Mouse (Mus musculus): ENCODE measurements around the gene Arsk. TPM values are rescaled to one million over a fixed set of nuclear protein-coding genes. Genes with fewer than 3 reads are reported as not detected.
A peak's percentile ranks its signal among the peaks of the same experiment; 100 is the strongest.

Gene Arsk
- polyA plus RNA-seq, 1 experiment, result 9.0 TPM

- no peak for TF ChIP-seq CTCF (conservative IDR thresholded peaks at IDR 0.05; ENCODE audit: insufficient read depth, insufficient read length, low read depth, low read length)
- TF ChIP-seq POLR2A (IDR thresholded peaks at IDR 0.05; ENCODE audit: low read depth, low read length), result no peak
- H3K27me3 ChIP-seq (replicated peaks; ENCODE audit: control insufficient read depth, insufficient read depth, low read length), result no peaks in the 10 kb centered on the region
- H3K27ac ChIP-seq (ENCODE audit: insufficient read depth, low read depth, low read length), result no peak overlapping the region
- H3K4me3 ChIP-seq (ENCODE audit: insufficient read depth, low read depth, low read length), result no peak overlapping the region
- H3K36me3 ChIP-seq (ENCODE audit: control insufficient read depth, insufficient read depth, low read length), result no peaks in the 10 kb centered on the region
- peak; percentile 70 for DNase-seq
- 17% methylated on average over 1 of the region's 1 CpGs for WGBS
- peaks cover 5% of the 10 kb centered on the region; the same call in 1 of the 2 replicates for H3K4me1 ChIP-seq (ENCODE audit: control insufficient read depth, insufficient read depth, low read length)
These were observed 56.0 kb downstream of the Arsk start for GRCm38 (mm10) chr13:76042455-76042854.

GRCm38 (mm10) chr13:76024588-76024987 is 73.9 kb downstream of the Arsk start:
- 55% methylated on average over 3 of the region's 3 CpGs for WGBS
- Histone ChIP-seq H3K36me3 (ENCODE audit: control insufficient read depth, insufficient read depth, low read length) (no peaks in the 10 kb centered on the region), H3K27me3 (replicated peaks; ENCODE audit: control insufficient read depth, insufficient read depth, low read length) (no peaks in the 10 kb centered on the region), H3K4me1 (ENCODE audit: control insufficient read depth, insufficient read depth, low read length) (no peaks in the 10 kb centered on the region), H3K4me3 (ENCODE audit: insufficient read depth, low read depth, low read length) (no peak overlapping the region), H3K27ac (ENCODE audit: insufficient read depth, low read depth, low read length) (peak overlapping the region; percentile 45; the same call in 1 of the 2 replicates)
- TF ChIP-seq CTCF (conservative IDR thresholded peaks at IDR 0.05; ENCODE audit: insufficient read depth, insufficient read length, low read depth, low read length) (no peak), POLR2A (IDR thresholded peaks at IDR 0.05; ENCODE audit: low read depth, low read length) (no peak)
- peak; percentile 53 for DNase-seq

GRCm38 (mm10) chr13:76021782-76022181 is 76.7 kb downstream of the Arsk start:
- no peaks in the 10 kb centered on the region for H3K27me3 ChIP-seq (replicated peaks; ENCODE audit: control insufficient read depth, insufficient read depth, low read length)
- H3K36me3 ChIP-seq (ENCODE audit: control insufficient read depth, insufficient read depth, low read length), result no peaks in the 10 kb centered on the region
- H3K4me3 ChIP-seq (ENCODE audit: insufficient read depth, low read depth, low read length), result no peak overlapping the region
- H3K27ac ChIP-seq (ENCODE audit: insufficient read depth, low read depth, low read length), result no peak overlapping the region
- DNase-seq, result peak; percentile 39
- H3K4me1 ChIP-seq (ENCODE audit: control insufficient read depth, insufficient read depth, low read length), result peaks cover 6% of the 10 kb centered on the region; the same call in 1 of the 2 replicates
- 89% methylated on average over 2 of the region's 2 CpGs for WGBS
- TF ChIP-seq CTCF (conservative IDR thresholded peaks at IDR 0.05; ENCODE audit: insufficient read depth, insufficient read length, low read depth, low read length), result no peak
- TF ChIP-seq POLR2A (IDR thresholded peaks at IDR 0.05; ENCODE audit: low read depth, low read length), result no peak

GRCm38 (mm10) chr13:76018844-76019400 is 79.5 kb downstream of the Arsk start:
- WGBS, result 35% methylated on average over 5 of the region's 5 CpGs
- peaks cover 6% of the 10 kb centered on the region; the same call in 1 of the 2 replicates for H3K4me1 ChIP-seq (ENCODE audit: control insufficient read depth, insufficient read depth, low read length)
- H3K4me3 ChIP-seq (ENCODE audit: insufficient read depth, low read depth, low read length), result peak overlapping the region; percentile 85
- DNase-seq, result no peak
- H3K27me3 ChIP-seq (replicated peaks; ENCODE audit: control insufficient read depth, insufficient read depth, low read length), result no peaks in the 10 kb centered on the region
- H3K36me3 ChIP-seq (ENCODE audit: control insufficient read depth, insufficient read depth, low read length), result no peaks in the 10 kb centered on the region
- H3K27ac ChIP-seq (ENCODE audit: insufficient read depth, low read depth, low read length), result peak overlapping the region; percentile 31; the same call in 1 of the 2 replicates
- no peak for TF ChIP-seq POLR2A (IDR thresholded peaks at IDR 0.05; ENCODE audit: low read depth, low read length)
- no peak for TF ChIP-seq CTCF (conservative IDR thresholded peaks at IDR 0.05; ENCODE audit: insufficient read depth, insufficient read length, low read depth, low read length)

DNA sequence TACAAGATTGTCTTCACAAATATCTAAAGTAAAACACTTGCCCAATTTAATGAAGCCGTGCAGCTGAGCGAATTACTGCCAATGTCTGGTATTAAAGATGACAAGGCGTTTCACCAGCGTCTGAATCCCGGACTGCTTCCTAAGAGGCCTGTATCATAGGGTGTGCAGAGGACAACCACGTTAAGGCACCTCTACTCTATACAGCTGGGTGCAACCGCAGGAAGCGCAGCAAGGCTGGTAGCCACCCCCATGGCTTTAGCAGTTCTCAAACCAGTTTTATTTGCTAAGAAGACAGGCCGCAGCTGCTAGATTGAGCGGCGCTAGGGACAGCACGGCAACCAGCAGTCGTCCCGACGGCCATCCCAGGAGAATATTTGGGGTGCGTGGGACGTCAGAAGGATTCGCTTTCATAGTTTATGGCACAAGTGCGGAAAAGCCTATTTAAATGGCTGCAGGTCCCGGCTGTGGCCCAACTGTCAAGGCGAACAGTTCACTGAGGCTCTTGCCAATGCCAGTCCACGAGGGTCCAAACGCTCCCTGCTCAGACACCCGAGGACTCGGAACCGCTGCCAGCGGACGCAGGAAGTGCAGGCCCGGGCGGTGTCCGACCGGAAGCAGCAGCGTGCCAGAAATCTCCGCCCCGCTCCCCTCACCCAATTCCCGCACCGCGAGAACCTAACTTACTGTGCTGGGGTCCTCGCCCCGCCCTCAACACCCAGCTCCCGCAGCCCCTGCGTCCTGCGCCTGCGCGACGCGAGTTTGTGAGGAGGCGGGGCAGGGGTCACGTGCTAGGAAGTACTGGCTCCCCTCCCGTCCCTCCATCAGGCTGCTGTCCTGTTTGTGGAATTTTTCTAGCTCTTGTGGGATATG is 80.3 kb downstream of the Arsk start, which contains the start of gene Rfesd:
Gene Rfesd, minus strand, starts transcription at position 746 of the 870 bp plus-strand sequence.
- H3K4me3 ChIP-seq (ENCODE audit: insufficient read depth, low read depth, low read length), result peak within 1 kb of the TSS; percentile 85
- DNase-seq, result peak; percentile 99
- H3K36me3 ChIP-seq (ENCODE audit: control insufficient read depth, insufficient read depth, low read length), result no peaks in the 10 kb centered on the region
- no peaks in the 10 kb centered on the region for H3K27me3 ChIP-seq (replicated peaks; ENCODE audit: control insufficient read depth, insufficient read depth, low read length)
- WGBS, result under 1% methylated on average over 50 of the region's 50 CpGs
- TF ChIP-seq CTCF (conservative IDR thresholded peaks at IDR 0.05; ENCODE audit: insufficient read depth, insufficient read length, low read depth, low read length) (no peak), POLR2A (IDR thresholded peaks at IDR 0.05; ENCODE audit: low read depth, low read length) (peak; percentile 93)
- H3K4me1 ChIP-seq (ENCODE audit: control insufficient read depth, insufficient read depth, low read length), result peaks cover 6% of the 10 kb centered on the region; the same call in 1 of the 2 replicates
- peak within 1 kb of the TSS; percentile 93 for H3K27ac ChIP-seq (ENCODE audit: insufficient read depth, low read depth, low read length)

- no peak for DNase-seq
- Histone ChIP-seq H3K27ac (ENCODE audit: insufficient read depth, low read depth, low read length) (no peak overlapping the region), H3K4me3 (ENCODE audit: insufficient read depth, low read depth, low read length) (peak overlapping the region; percentile 85), H3K4me1 (ENCODE audit: control insufficient read depth, insufficient read depth, low read length) (peaks cover 6% of the 10 kb centered on the region; the same call in 1 of the 2 replicates), H3K36me3 (ENCODE audit: control insufficient read depth, insufficient read depth, low read length) (no peaks in the 10 kb centered on the region), H3K27me3 (replicated peaks; ENCODE audit: control insufficient read depth, insufficient read depth, low read length) (no peaks in the 10 kb centered on the region)
- TF ChIP-seq CTCF (conservative IDR thresholded peaks at IDR 0.05; ENCODE audit: insufficient read depth, insufficient read length, low read depth, low read length) (no peak), POLR2A (IDR thresholded peaks at IDR 0.05; ENCODE audit: low read depth, low read length) (no peak)
- 47% methylated on average over 4 of the region's 4 CpGs for WGBS
These were observed 81.0 kb downstream of the Arsk start for GRCm38 (mm10) chr13:76017465-76017864.

DNA sequence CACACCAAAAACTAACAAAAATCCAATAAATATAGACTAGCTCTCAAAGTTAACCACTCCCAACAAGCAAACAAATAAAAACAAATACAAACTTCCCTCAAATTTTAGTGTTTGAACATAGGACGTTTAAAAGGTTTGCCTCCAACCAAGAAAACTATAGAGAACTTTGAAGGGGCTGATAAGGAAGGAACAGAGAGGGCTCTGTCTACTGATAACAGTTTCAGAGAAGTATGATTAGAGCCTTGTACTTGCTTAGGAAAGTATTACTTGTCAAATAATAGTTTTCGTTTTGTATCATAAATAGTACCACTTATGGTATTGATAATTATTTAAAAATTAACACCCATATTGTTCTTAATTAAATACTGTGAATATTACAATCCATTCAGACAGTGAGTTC is 83.9 kb downstream of the Arsk start:
- no peak overlapping the region for H3K4me3 ChIP-seq (ENCODE audit: insufficient read depth, low read depth, low read length)
- no peak for DNase-seq
- 80% methylated on average over 2 of the region's 2 CpGs for WGBS
- no peak overlapping the region for H3K27ac ChIP-seq (ENCODE audit: insufficient read depth, low read depth, low read length)
- H3K4me1 ChIP-seq (ENCODE audit: control insufficient read depth, insufficient read depth, low read length), result peaks cover 6% of the 10 kb centered on the region; the same call in 1 of the 2 replicates
- H3K27me3 ChIP-seq (replicated peaks; ENCODE audit: control insufficient read depth, insufficient read depth, low read length), result no peaks in the 10 kb centered on the region
- TF ChIP-seq POLR2A (IDR thresholded peaks at IDR 0.05; ENCODE audit: low read depth, low read length) (no peak), CTCF (conservative IDR thresholded peaks at IDR 0.05; ENCODE audit: insufficient read depth, insufficient read length, low read depth, low read length) (no peak)
- no peaks in the 10 kb centered on the region for H3K36me3 ChIP-seq (ENCODE audit: control insufficient read depth, insufficient read depth, low read length)

Other genes with a start within 250 kb of the Arsk start
- 2.6 and 3.7 TPM in 2 replicates for gene Rhobtb3, start 154.7 kb downstream of the Arsk start, polyA plus RNA-seq (2012; rRNA removed)
- not detected in 2 replicates for gene Spata9, start 131.5 kb downstream of the Arsk start, polyA plus RNA-seq (2012; rRNA removed)
- gene Rfesd, start 79.9 kb downstream of the Arsk start, polyA plus RNA-seq (2012; rRNA removed), result 5.8 and 7.1 TPM in 2 replicates
- gene Gpr150, start 41.7 kb downstream of the Arsk start, polyA plus RNA-seq (2012; rRNA removed), result 0.39 and 0.41 TPM in 2 replicates
- 6.4 and 6.9 TPM in 2 replicates for gene Ttc37, start 74 bp upstream of the Arsk start, polyA plus RNA-seq (2012; rRNA removed)
- gene Fam81b, start 206.4 kb upstream of the Arsk start, polyA plus RNA-seq (2012; rRNA removed), result not detected in 2 replicates